Mouse (Mus musculus) left cerebral cortex, postnatal 25 days (tissue): Measurements from ENCODE around the gene Sh2d3c. TPM values are rescaled to one million over a fixed set of nuclear protein-coding genes. Genes with fewer than 3 reads are reported as not detected.

Experiments
- DNase-seq, 2 experiments: peaks; one replicate each; pipeline ENCODE4 v3.0.0; 2022; ENCODE audit warnings: low spot score in 2 of 2, mixed read lengths in 1 of 2
- intact Hi-C: fragments of 180-260 bp; cut with DNase I; formaldehyde crosslinking; loops from one replicate; pipeline ENCODE4 v1.15.1; 2025
- total RNA-seq, 2 experiments: library from RNA; stranded (reverse); gene quantifications; 2 replicates each; pipeline ENCODE4 v1.2.3; 2021

Gene Sh2d3c
- total RNA-seq, 2 experiments from 2014 or later: 27.8 to 30.8 TPM

- DNase-seq: peak; percentile 27 to 44
- intact Hi-C loops: no loop called here
These were observed 2.1 kb upstream of the Sh2d3c start for GRCm38 (mm10) chr2:32718761-32719160.

- intact Hi-C loops: no loop called here
- no peak for DNase-seq
These were observed 802 bp upstream of the Sh2d3c start for GRCm38 (mm10) chr2:32720053-32720452.

GRCm38 (mm10) chr2:32722046-32722445 lies 1.2 kb downstream of the Sh2d3c start:
- intact Hi-C loops: no loop called here
- DNase-seq: no peak

DNA sequence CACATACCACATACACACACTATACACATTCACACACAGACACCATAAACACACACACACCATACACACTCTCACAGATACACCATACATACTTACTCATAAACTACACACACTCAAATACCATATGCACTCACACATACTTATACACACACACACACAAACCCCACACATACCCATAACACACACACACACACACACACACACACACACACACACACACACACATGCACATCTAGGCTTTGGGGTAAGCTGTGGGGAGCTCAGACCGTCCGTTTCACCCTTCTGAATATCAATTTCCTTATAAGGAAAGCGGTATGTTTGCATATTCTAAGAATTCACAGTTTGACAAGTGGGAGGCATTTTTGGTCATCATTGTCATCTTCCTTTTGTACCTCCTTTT lies 1.7 kb downstream of the Sh2d3c start:
- intact Hi-C loops: no loop called here
- no peak for DNase-seq

GRCm38 (mm10) chr2:32724149-32724548 lies 3.3 kb downstream of the Sh2d3c start:
- no peak for DNase-seq
- intact Hi-C loops: no loop called here

GRCm38 (mm10) chr2:32724832-32725790 lies 4.3 kb downstream of the Sh2d3c start:
- intact Hi-C loops: no loop called here
- DNase-seq: no peak

GRCm38 (mm10) chr2:32727435-32727834 lies 6.6 kb downstream of the Sh2d3c start:
- intact Hi-C loops: no loop called here
- peak; percentile 77 to 93 for DNase-seq

DNA sequence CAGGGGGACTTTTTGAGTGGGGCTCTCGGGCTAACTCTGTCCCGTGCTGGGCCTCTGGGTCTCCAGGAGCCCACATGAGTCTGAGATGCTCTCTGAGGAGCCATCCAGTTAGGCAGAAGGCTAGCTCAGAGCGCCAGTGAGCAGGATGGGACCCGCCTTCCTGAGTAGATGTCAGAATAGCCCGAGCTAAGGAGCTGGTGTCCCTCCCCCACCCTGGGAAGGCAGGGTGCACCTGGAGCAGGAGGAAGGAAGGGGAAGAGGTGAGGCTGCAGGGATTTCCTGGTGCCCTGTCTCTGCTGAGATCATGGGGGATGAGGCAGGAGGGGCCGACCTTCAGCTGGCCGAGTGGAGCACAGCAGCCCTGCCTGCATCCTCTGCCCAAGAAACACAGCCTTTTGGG lies 7.6 kb downstream of the Sh2d3c start:
- no peak for DNase-seq
- intact Hi-C loops: no loop called here

DNA sequence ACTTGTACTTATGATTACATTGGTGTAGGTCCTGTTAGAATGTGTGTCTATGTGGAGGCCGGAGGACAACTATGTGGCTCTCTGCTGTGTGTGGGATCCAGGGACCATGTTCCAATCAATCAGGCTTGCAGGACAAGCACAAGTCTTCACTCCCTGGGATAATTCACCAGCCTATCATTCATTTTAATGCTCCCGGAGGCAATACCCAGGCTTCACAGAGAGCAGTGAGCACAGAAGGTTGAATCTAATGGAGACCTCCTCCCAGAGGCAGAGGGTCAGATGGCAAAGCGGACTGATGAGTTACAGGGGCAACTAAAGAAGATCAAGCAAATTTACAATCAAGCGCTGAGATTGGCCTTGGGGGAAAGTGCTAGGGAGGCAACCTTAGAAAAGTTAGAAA lies 8.7 kb downstream of the Sh2d3c start:
- intact Hi-C loops: no loop called here
- no peak for DNase-seq

DNA sequence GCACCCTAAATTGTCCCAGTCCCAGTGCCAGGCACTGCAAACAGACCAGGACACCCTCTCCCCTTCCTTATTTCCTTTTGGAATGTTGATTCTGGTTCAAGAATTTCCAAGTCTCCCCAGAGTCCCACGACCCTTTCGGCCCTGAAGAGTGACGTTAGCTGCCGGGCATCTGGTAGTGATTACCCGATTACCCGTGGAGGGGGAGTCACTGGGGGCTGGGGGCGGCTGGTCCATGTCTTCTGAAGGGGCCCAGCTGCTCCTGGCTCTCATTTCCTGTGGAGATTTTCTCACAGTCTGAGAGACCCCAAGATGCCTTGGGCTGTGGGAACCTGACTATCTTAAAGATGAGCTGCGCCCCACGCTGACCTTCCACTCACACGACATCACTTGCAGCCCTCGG lies 10.0 kb downstream of the Sh2d3c start:
- intact Hi-C loops: no loop called here

DNA sequence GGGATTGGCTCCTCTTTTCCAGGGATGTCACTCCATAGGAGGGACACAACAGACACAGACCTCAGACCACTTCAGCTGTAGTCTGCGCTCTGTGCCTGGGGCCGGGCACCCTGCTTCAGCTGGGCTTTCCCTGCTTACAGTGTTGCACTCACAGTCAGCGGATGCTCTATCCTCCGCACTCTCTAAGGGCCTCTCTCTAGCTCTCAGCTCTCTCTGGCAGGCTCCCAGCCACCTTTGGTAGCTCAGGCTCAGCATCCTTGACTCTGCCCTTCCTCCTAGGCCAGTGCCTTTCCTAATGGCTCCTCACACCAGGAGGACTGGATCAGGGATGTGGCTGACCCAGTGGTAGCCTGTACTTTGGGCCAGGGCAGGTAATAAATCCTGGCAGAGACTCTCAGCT lies 11.1 kb downstream of the Sh2d3c start:
- DNase-seq: no peak
- intact Hi-C loops: no loop called here

More for the DNA sequence above, 10.0 kb downstream of the Sh2d3c start:
- no peak for DNase-seq

DNA sequence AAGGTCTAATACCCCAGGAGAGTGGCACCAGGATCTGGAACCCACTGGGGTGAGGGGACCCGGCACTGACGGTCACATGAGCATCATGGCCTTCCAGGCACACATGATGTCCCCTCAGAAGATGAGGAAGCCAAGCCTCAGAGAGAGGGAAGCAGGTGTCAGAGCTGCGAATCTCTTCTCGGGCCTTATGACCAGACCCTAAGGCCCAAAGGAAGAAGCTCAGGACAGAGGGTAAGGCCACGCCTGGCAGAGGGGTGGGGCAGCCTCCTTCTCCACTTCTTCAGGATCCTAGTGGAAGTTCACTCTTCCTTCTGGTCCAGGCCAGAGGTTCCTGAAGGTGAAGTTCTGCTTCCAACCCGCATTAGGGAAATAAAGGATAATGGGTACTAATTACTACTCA lies 11.8 kb downstream of the Sh2d3c start:
- intact Hi-C loops: no loop called here

GRCm38 (mm10) chr2:32734480-32734879 lies 13.6 kb downstream of the Sh2d3c start:
- intact Hi-C loops: no loop called here
- no peak for DNase-seq

More for the DNA sequence above, 11.8 kb downstream of the Sh2d3c start:
- DNase-seq: no peak

GRCm38 (mm10) chr2:32734933-32735332 lies 14.1 kb downstream of the Sh2d3c start:
- no peak for DNase-seq
- intact Hi-C loops: no loop called here

GRCm38 (mm10) chr2:32736306-32736829 lies 15.5 kb downstream of the Sh2d3c start:
- no peak for DNase-seq
- intact Hi-C loops: no loop called here

GRCm38 (mm10) chr2:32737008-32737407 lies 16.2 kb downstream of the Sh2d3c start:
- intact Hi-C loops: no loop called here

GRCm38 (mm10) chr2:32739311-32739710 lies 18.5 kb downstream of the Sh2d3c start:
- intact Hi-C loops: no loop called here
- DNase-seq: no peak

More at GRCm38 (mm10) chr2:32737008-32737407, 16.2 kb downstream of the Sh2d3c start:
- DNase-seq: no peak

- no peak for DNase-seq
- intact Hi-C loops: loop anchor here (1.0 kb wide), 1 partner anchor 28 kb away; the partner anchor contains the start of gene Cdk9
These were observed 20.0 kb downstream of the Sh2d3c start, which contains the start of gene 6330409D20Rik for GRCm38 (mm10) chr2:32740916-32741272. TSS of gene 6330409D20Rik (minus strand) at chr2:32741016.

DNA sequence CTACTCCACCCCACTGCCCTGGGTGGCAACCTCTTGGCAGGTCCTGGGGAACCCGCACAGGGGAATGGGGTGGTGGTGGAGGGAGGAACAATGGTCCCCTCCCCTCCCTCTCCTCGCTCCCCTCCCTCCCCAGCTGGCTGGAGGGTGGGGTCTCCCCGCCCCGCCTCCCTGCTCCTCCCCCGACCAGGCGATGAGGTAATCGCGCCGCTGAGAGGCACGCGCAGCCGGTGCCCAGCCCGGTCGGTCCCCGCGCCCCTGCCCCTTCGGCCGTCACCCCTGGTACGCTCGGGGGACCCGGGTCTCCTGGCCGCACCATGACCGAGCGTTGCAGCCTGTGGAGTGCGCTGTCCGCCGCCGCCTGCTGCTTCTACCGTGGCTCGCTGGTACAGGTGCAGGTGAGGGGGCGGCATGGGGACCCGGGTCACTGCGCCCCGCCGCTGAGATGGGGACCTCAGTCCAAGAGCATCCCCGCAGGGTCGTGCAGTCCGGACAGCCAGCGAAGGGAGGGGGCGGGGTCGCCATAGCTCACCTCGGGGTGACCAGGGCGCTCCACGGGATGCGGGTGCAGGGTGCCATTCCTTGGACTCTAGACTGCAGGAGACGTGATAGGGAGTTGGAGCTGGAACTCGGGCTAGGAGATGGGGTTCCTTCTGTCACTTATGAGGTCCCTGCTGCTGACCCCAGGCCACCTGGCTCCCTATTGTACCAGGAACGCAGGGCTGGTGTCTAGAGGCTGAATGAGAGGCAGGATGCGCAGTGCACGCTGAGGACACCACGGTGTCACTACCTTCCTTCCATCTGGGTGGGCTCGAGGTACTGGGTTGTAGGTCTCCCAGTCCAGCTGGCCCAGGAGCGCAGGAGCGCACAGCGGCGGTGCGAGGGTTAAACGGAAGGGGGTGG lies 20.7 kb downstream of the Sh2d3c start:
- intact Hi-C loops: loop anchor here (1.0 kb wide), 1 partner anchor 28 kb away; the partner anchor contains the start of gene Cdk9
- DNase-seq: peak; percentile 65

DNA sequence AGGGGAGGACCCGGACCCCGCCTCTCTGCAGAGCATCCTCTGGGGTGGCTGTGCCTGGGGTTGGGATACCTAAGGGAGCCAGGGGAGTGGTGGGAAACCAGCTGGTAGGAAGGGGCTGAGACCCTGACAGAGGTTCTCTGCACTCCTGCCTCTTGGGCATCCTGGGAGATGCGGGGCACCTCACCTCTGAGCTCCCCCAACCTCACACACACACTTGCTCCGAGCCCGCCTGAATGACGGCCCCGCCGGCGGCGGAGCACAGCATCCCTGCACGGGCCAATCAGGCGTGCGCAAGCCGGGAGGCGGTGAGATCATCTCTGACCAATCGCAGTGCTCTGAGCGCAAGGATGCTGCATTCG lies 21.3 kb downstream of the Sh2d3c start:
- DNase-seq: peak; percentile 88 to 92
- intact Hi-C loops: no loop called here
